Mouse (Mus musculus): ENCODE data around the gene Polh.

Polh gene

GRCm38 (mm10) chr17:46202421-46203071 lies at the start of gene Polh, which contains the start of gene Xpo5:
Polh (minus strand) TSS chr17:46202645.
Xpo5 (plus strand) TSS chr17:46202782.
- in situ Hi-C loops (cut with MboI; ENCODE audit: low sequenced_read_pairs), result loop anchor here (25.0 kb wide), 1 partner anchor 760 kb away; no protein-coding TSS in a partner anchor

- in situ Hi-C loops (cut with MboI; ENCODE audit: low sequenced_read_pairs), result no loop called here
Observed at GRCm38 (mm10) chr17:46251174-46251573, 48.7 kb upstream of the Polh start.

GRCm38 (mm10) chr17:46248189-46248522 lies 45.7 kb upstream of the Polh start:
- in situ Hi-C loops (cut with MboI; ENCODE audit: low sequenced_read_pairs), result no loop called here

GRCm38 (mm10) chr17:46247512-46248188 lies 45.2 kb upstream of the Polh start, which contains the start of the genes Polr1c and Yipf3:
Polr1c (minus strand) TSS chr17:46248054.
Yipf3 (plus strand) TSS chr17:46248080.
- in situ Hi-C loops (cut with MboI; ENCODE audit: low sequenced_read_pairs), result no loop called here

- in situ Hi-C loops (cut with MboI; ENCODE audit: low sequenced_read_pairs), result no loop called here
Observed at GRCm38 (mm10) chr17:46244579-46244978, 42.1 kb upstream of the Polh start.

DNA sequence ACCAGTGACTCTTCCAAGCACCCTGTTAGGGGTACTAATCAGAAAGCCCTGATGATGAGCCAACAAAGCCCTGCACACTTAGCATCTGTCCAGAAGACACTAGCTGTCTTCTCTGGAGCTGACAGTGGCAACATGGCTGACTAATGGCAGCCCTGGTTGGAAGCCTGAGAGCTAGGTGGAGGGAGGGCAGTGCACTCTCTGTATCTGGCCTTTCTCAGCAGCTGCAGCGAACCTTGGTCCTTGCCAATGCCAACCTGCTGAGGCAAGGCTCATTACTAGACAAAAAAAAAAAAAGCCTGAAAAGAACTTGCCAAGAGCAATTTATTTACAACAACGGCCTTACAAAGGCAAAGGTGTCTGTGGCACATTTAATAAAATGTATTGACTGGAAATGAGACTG lies 41.2 kb upstream of the Polh start:
- in situ Hi-C loops (cut with MboI; ENCODE audit: low sequenced_read_pairs), result no loop called here

GRCm38 (mm10) chr17:46242993-46243392 lies 40.5 kb upstream of the Polh start:
- in situ Hi-C loops (cut with MboI; ENCODE audit: low sequenced_read_pairs), result no loop called here

DNA sequence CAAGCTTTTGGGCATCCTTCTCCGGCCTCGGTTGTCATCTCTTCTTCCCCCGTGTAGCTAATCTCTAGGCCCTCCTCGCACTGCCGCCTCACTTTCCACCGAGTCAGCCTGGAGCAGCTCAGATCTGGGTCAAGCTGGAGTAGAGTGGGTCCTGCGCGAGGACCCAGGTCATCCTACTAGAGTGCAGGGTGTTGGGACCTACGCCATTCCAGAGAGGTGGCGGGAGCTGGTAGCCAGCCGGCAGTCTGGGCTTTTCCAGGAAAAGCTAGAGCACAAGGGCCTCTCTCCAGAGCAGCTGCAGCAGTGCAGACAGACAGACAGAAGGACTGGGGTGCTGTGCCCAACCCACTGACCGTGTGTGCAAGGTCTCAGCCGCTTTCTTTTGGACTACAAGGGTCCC lies 39.8 kb upstream of the Polh start:
- in situ Hi-C loops (cut with MboI; ENCODE audit: low sequenced_read_pairs), result no loop called here

DNA sequence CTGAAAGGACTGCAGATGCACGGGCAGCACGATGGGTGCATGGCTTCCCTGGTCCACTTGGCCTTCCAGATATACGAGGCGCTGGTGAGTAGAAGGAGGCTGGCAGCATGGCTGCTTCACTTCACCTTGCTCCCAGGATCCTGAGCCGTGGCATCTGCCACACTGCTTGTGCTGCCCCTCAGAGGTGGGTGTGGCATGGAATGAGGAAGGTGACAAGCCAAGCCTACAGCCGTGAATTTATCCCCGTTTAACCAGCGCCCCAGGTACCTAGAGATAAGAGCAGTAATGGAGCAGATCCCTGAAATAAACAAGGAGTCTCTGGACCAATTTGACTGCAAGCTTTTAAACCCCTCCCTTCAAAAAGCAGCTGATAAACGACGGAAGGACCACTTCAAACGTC lies 39.0 kb upstream of the Polh start:
- in situ Hi-C loops (cut with MboI; ENCODE audit: low sequenced_read_pairs), result no loop called here

DNA sequence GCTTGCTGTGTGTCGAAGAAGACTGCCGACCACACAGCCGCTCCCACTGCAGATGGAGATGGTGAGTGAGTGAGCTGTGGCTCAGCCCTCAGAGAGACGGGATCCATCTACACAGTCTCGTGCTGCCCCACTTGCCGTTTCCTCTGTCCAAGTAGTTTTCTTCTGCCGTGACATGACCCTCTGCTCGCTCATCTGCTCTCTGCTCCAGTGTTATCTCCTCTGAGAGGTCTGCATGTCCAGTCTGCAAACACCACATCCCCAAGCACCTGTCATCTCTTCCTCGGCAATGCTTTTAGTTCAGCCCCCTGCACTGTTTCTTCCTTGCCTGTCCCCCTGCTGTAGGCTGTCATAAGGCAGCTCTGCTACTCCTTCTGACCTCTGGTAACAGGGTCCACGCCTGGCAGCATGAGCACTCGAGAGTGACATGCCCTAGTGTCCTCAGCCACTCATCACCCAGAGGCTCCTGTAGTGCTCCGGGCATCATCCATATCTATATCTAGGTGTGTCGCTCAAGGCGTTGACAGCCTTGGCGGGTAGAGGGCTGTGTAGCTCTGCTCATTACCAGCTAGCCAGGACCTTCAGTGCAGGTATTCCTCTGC lies 37.2 kb upstream of the Polh start:
- in situ Hi-C loops (cut with MboI; ENCODE audit: low sequenced_read_pairs), result no loop called here

- in situ Hi-C loops (cut with MboI; ENCODE audit: low sequenced_read_pairs), result no loop called here
Observed at GRCm38 (mm10) chr17:46237480-46237879, 35.0 kb upstream of the Polh start.

- in situ Hi-C loops (cut with MboI; ENCODE audit: low sequenced_read_pairs), result no loop called here
Observed at GRCm38 (mm10) chr17:46237079-46237478, 34.6 kb upstream of the Polh start.

DNA sequence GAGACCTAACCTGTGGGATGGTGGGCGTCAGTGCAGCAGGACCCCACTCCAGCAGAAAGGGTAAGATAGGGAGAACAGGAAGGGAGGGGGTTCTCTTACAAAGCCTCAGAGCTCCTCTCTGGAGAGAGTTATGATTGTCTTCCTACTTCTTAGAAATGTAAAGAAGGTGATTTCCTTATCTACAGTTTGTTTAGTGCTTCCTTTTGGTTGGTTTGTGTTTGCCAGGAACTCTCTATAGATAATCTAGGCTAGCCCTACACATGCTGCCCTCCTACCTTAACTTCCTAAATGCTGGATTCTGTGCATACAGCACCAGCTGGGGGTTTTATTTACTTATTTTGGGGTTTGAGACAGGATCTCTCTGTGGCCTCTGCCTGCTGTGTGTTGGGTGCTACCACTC lies 33.6 kb upstream of the Polh start:
- in situ Hi-C loops (cut with MboI; ENCODE audit: low sequenced_read_pairs), result no loop called here

DNA sequence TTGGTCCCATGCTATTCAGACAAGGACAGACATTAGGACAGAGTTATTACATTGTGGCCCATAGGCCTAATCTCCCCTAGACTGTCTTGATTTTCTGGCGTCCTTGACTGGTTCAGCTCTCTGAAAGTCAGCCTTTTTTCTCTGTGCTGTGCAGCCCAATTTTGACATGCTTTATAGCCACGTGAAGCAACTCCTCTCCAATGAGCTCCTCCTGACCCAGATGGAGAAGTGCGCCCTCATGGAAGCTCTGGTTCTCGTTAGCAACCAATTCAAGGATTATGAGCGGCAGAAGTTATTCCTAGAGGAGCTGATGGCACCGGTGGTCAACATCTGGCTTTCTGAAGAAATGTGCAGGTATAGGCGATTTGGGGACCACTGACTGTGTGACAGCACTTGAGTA lies 25.1 kb upstream of the Polh start:
- in situ Hi-C loops (cut with MboI; ENCODE audit: low sequenced_read_pairs), result no loop called here

GRCm38 (mm10) chr17:46221601-46222000 lies 19.2 kb upstream of the Polh start:
- in situ Hi-C loops (cut with MboI; ENCODE audit: low sequenced_read_pairs), result loop anchor here (25.0 kb wide), 1 partner anchor 741 kb away; no protein-coding TSS in a partner anchor

DNA sequence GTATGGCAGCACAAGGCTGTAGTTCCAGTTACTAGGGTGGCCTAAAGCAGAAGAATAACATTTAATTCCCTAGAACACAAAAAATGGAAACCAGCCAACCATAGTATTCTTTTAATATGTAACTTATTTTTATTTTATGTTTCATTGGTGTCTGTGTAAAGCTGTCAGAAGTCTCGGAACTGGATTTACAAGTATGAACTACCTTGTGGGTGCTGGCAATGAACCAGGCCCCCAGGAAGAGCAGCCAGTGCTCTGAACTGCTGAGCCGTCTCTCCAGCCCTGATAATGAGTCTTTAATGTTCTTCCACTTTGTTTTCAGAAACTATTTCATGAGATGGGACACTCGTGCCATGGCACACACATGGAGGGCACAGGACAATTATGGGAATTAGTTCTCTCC lies 8.1 kb upstream of the Polh start:
- in situ Hi-C loops (cut with MboI; ENCODE audit: low sequenced_read_pairs), result loop anchor here (25.0 kb wide), 1 partner anchor 752 kb away; no protein-coding TSS in a partner anchor

DNA sequence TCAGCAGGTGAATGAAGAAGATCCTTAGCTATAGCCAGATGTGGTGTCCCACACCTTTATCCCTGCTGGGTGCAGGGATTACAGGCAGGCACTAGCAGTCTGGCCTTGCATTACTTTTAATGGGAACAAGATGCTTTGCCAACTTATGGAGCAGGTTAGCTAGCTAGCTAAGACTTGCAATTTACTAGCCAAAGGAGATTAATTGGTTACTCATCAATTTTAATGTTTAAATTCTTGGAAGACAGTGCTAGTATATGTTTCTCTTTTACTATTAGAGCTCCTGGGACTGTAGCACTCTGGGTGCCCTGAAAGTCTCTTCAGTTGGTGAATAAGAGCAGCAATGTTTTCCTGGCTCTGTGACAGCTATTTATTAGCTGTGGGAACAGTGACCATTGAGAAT lies 4.2 kb upstream of the Polh start:
- in situ Hi-C loops (cut with MboI; ENCODE audit: low sequenced_read_pairs), result loop anchor here (25.0 kb wide), 1 partner anchor 756 kb away; no protein-coding TSS in a partner anchor

DNA sequence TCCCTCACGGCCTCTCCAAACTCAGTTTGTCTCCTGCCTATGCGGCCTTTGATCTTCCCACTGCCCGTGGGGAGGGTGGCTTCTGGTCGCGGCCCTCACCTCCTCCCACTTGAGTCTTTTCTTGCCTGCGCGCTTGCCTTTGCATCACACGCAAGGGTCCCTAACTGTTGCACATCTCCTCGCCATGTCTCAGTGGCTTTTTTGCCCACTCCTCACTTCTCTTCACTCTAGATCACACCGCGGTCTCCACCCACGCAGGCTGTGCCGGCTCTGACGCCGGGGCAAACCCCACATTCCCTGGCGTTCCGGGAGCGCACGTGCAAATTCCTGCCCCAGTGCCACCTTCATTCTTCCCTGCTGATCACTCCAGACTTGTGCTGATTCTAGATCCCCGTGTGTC lies 633 bp upstream of the Polh start:
- in situ Hi-C loops (cut with MboI; ENCODE audit: low sequenced_read_pairs), result loop anchor here (25.0 kb wide), 1 partner anchor 759 kb away; no protein-coding TSS in a partner anchor

DNA sequence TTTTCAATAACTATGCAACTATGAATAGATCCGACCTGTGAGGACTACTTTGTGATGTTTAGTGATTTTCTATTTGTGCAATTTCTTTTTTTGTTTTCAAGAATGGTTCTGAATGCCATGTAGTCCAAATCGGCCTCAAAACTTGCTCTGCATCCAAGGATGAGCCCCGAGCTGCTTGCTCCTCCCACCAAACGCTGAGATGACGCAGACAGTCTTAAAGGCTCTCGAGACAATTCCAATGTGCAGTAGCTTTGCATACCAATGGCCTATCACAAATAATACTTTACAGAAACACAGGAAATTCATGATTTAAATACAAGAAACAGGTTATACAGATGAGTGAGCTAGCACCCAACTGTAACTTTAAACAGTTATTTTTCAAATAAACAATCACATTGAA lies 1.3 kb downstream of the Polh start:
- in situ Hi-C loops (cut with MboI; ENCODE audit: low sequenced_read_pairs), result loop anchor here (25.0 kb wide), 1 partner anchor 761 kb away; no protein-coding TSS in a partner anchor

DNA sequence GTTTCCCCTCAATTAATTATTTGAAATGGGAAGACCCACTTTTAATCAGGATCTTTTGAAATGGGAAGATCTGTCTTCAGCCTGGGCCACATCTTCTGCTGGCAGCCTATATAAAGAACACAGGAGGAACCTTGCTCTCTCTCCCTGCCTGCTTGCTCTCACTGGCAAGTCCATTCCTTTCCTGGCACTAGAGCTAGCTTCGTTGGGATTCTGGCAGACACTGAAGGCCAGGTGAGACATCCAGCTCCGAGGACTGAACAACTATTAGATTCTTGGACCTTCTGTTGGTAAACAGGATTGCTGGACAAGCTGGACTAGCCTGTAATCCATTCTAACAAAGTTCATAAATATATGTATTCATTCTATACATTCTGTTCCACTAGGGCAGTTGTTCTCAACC lies 13.6 kb downstream of the Polh start:
- in situ Hi-C loops (cut with MboI; ENCODE audit: low sequenced_read_pairs), result no loop called here

- in situ Hi-C loops (cut with MboI; ENCODE audit: low sequenced_read_pairs), result no loop called here
Observed at GRCm38 (mm10) chr17:46182273-46182672, 20.2 kb downstream of the Polh start.

GRCm38 (mm10) chr17:46170538-46170937 lies 31.9 kb downstream of the Polh start:
- in situ Hi-C loops (cut with MboI; ENCODE audit: low sequenced_read_pairs), result no loop called here
